Mouse (Mus musculus) retina, adult 2 months (tissue): ENCODE measurements around the gene Olfr417.
"Not testable (repeated sequence)": the region's sequence is repeated elsewhere in the genome, so short reads cannot be mapped to it uniquely, and the experiment has no call there.

Source experiments
- DNase-seq: peaks from one replicate; pipeline ENCODE4 v3.0.0-alpha.2; 2012; ENCODE audit warnings: low read depth, low spot score

Olfr417 gene

DNA sequence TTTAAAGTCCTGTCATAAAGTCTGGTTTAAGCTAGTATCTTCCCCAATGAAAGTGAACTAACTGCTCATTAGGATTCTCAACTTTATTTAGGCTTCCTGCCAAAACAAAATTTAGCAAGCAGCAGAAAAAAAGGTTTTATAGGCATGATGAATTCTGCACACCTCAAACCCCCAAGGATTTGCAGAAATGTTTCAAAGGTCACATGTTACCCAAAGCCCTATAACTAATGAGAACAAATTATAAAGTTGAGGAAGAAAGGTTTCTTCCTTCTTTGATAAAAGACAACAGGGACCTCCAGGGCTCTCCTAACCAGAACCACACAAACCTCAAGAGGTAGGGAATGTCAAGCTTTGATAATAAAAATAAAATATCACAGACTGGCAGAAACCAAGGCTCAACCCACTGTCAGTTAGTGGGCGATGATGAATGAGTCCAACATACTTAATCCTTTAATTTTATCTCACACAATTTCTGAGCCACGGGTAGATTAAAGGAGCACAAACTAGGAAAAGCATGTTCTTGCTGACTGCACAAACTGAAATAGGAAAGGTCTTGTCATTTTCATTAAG is at the start of gene Olfr417:
Olfr417 (plus strand) TSS at position 241 of the 570 bp plus-strand sequence.
- no peak for DNase-seq

DNA sequence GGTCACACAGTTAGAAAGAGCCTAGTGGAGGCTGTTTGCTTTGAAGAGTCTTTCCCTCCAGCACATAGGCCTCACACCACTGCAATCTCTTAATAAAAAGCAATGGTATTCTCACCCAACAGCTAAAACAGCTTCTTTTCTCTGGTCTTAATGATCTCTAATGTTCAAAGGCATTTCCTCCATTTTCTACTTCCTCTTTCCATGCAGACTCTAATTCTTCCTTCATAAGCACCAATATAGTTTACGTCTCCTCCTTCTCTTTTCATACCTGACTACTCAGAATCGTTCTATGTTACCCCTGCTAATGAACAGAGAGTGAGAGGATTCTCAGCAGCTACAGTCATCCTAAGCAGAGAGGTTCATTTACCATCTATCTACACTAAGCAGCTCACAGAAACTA is 47.6 kb upstream of the Olfr417 start:
- DNase-seq: no peak

DNA sequence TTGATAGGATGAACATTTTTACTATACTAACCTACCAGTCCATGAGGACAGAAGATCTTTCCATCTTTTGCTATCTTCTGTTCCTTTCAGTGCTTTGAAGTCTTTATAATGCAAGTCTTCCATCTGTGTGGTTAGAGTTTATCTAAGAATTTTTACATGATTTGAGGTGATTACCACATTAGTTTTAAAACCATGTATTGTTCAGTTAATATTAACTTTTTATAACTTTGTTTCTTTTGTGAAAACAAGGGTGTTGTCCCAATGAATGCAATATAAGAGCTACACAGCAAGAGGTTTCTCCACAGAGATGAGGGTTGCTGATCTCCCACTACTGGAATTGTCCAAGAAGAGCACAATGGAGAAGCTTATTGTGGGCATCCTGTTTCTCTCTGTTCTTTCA is 34.7 kb upstream of the Olfr417 start, which contains the start of gene Mptx1:
Mptx1 (plus strand) TSS at position 301 of the 400 bp plus-strand sequence.
- no peak for DNase-seq

DNA sequence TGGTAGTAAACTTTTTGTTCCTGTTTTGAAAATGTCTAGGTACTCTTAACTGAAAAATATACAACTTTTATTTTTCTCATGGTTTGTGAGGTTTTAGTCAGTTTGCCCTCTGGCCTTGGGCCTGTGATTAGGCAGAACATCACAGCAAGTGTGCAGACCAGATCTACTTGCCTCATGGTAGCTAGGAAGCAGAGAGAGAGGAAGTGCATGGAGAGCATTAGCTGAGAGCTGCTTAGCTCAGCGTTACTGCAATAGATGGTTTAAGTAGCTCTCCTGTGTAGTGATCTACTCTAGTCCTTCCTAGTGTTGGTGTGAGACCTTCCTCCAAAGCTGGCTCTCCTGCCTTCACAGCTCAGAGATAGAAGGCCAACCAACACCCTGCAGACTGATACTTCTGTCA is 11.3 kb upstream of the Olfr417 start:
- not testable (repeated sequence) for DNase-seq

DNA sequence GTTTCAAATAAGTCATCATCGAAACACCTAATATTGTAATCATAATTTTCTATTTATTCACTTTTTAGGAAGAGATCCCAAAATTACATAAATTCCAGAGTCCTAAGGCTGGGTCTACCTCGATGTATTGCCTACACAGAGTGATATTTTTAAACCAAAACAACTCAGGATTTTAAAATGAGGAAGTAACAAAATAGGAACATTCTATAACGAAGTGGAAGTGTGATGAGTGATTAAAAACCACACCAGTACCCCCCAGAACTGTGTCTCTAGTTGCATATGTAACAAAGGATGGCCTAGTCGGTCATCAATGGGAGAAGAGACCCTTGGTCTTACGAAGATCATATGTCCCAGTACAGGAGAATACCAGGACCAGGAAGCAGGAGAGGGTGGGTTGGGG is 10.3 kb upstream of the Olfr417 start:
- DNase-seq: no peak

DNA sequence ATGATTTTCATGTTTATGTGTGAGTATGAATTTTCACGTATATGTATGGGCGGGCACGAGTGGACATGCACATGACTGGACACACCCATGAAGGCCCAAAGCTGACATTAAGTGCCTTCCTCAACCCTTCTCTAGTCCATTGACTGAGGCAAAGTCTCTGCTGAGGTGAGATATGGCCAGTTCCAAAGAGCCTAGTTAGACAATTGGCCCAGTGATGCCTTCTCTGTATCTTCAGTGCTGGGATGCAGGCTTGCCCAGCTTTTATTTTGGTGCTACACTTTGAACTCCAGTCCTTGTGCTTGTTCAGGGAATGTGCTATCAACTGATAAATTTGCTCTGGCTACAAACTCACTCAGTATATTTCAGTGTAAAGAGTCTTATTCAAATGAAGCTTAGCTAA is 8.9 kb downstream of the Olfr417 start:
- DNase-seq: no peak

DNA sequence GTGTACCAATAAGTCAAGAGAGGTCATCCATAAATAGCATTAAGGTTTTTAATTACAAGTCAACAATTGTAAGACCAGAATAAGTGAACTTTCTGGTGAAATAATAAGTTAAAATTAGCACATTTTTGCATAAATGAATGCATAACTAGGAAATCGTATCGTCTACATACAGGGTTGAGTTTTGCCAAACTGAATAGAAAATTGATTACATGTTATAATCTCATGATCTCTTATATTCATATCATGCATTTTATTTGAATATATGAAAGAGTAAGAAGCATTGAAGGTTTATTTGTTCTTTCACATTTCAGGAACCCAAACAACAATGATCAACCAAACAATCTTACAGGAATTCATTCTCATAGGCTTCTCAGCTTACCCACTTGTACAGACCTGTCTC is 25.8 kb downstream of the Olfr417 start, which contains the start of gene Olfr248:
Olfr248 (plus strand) TSS at position 301 of the 400 bp plus-strand sequence.
- DNase-seq: no peak

DNA sequence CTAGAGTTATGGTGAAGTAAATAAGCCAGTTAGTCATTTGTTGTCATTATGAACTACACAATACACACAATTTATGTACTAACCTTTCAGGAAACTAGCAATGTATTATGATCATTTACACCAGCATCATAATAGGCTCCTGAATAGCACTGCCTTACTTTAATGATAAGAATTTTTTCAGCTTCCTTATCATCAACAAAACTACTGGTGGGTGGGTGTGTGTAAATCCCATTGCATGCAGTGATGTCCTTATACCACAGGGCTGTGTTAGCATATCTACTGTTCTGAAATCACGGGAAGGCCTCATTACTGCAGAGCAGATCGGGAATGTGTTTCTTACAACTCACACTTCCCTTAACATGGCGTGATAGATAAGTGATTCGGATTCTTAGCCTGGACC is 58.0 kb downstream of the Olfr417 start:
- no peak for DNase-seq

DNA sequence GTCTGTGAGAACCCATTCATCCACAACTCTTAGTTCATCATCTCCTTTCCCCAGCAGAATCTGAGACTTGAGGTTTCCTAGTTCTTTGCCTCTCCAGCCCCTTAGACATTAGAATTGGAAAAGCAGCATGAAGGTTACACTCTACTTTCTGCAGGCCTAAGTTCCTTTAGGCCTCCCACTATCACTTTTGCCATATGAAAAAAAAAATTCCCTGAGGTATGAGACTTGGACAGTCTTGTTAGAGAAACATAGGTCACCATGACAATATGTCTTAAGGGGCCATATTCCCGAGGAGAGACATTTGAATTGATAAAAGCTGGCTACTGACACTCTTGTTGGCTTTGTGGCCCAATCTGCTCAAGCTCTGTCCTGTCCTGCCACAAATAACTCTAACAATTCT is 58.8 kb downstream of the Olfr417 start, which contains the start of gene Olfr414:
Olfr414 (plus strand) TSS at position 301 of the 400 bp plus-strand sequence.
- no peak for DNase-seq
